Mouse (Mus musculus) forebrain, embryonic 12.5 days (tissue): Measurements from ENCODE around the gene Tesc. TPM values are rescaled to one million over a fixed set of nuclear protein-coding genes. Genes with fewer than 3 reads are reported as not detected.

Experiments
- ATAC-seq: fragments of 200-750 bp; cut with Nextera tagmentation; 2 replicates; pipeline ENCODE4 v1.8.0; 2017; ENCODE audit warnings: moderate TSS enrichment; ENCODE audit not compliant: low FRiP score
- H3K27ac ChIP-seq: fragments of 300-500 bp; sonication (generic); 2 replicates; pipeline ENCODE4 v1.5.1; 2016; ENCODE audit warnings: mild to moderate bottlenecking
- H3K27me3 ChIP-seq: fragments of 300-500 bp; sonication (generic); 2 replicates; pipeline ENCODE4 v1.6.1; 2016; ENCODE audit warnings: mild to moderate bottlenecking
- H3K36me3 ChIP-seq: fragments of 300-500 bp; sonication (generic); replicated peaks from 2 replicates; pipeline ENCODE4 v1.6.1; 2016; ENCODE audit warnings: mild to moderate bottlenecking
- H3K4me1 ChIP-seq: fragments of 300-500 bp; sonication (generic); 2 replicates; pipeline ENCODE4 v1.6.1; 2016
- H3K4me2 ChIP-seq: fragments of 300-500 bp; sonication (generic); 2 replicates; pipeline ENCODE4 v1.6.1; 2016; ENCODE audit warnings: mild to moderate bottlenecking, moderate library complexity
- H3K4me3 ChIP-seq: fragments of 300-500 bp; sonication (generic); replicated peaks from 2 replicates; pipeline ENCODE4 v1.5.1; 2016; ENCODE audit warnings: mild to moderate bottlenecking
- H3K9ac ChIP-seq: fragments of 300-500 bp; sonication (generic); 2 replicates; pipeline ENCODE4 v1.6.1; 2016; ENCODE audit warnings: mild to moderate bottlenecking
- H3K9me3 ChIP-seq: fragments of 300-500 bp; sonication (generic); 2 replicates; pipeline ENCODE4 v1.6.1; 2016
- WGBS: fragments of 180-500 bp; shearing (Covaris S2); methylation state at CpG from one replicate; pipeline ENCODE4 v1.1.7; 2016; 5-methylcytosine and 5-hydroxymethylcytosine counted together
- polyA plus RNA-seq: library from polyadenylated mRNA; unstranded; fragments of >200 nt; fragmentation: Nextera tagmentation; extraction: Ambion mirVana; gene quantifications from 2 replicates; pipeline ENCODE4 v1.2.1, GENCODE M21; 2016

The Tesc gene
- polyA plus RNA-seq, 1 experiment from 2014 or later = 4.7 TPM

GRCm38 (mm10) chr5:118033740-118034139, 6.2 kb downstream of the Tesc start:
- no peak for ATAC-seq
- 82% methylated on average over 6 of the region's 6 CpGs for WGBS

GRCm38 (mm10) chr5:118034632-118035031, 7.1 kb downstream of the Tesc start:
- peaks cover 36% of the 10 kb centered on the region for H3K4me1 ChIP-seq
- H3K27me3 ChIP-seq = peaks cover 23% of the 10 kb centered on the region
- no peak overlapping the region for H3K4me3 ChIP-seq
- ATAC-seq = no peak
- no peak overlapping the region for H3K4me2 ChIP-seq
- 0 out of 2 replicates have a peak, but pooled peaks cover 8% of the 10 kb centered on the region for H3K9me3 ChIP-seq
- no peak overlapping the region for H3K9ac ChIP-seq
- 88% methylated on average over 1 of the region's 1 CpGs for WGBS
- H3K36me3 ChIP-seq = no peaks in the 10 kb centered on the region
- no peak overlapping the region for H3K27ac ChIP-seq

More at GRCm38 (mm10) chr5:118033740-118034139, 6.2 kb downstream of the Tesc start:
- no peak overlapping the region for H3K27ac ChIP-seq
- H3K36me3 ChIP-seq = no peaks in the 10 kb centered on the region
- no peak overlapping the region for H3K9ac ChIP-seq
- H3K27me3 ChIP-seq = peaks cover 28% of the 10 kb centered on the region
- H3K4me3 ChIP-seq = no peak overlapping the region
- peaks cover 36% of the 10 kb centered on the region for H3K4me1 ChIP-seq
- no peak overlapping the region for H3K4me2 ChIP-seq
- 0 out of 2 replicates have a peak, but pooled peaks cover 8% of the 10 kb centered on the region for H3K9me3 ChIP-seq

- H3K9ac ChIP-seq = no peak overlapping the region
- ATAC-seq = no peak
- H3K4me2 ChIP-seq = no peak overlapping the region
- WGBS = 63% methylated on average over 3 of the region's 3 CpGs
- no peaks in the 10 kb centered on the region for H3K36me3 ChIP-seq
- peaks cover 32% of the 10 kb centered on the region for H3K4me1 ChIP-seq
- 0 out of 2 replicates have a peak, but pooled peaks cover 8% of the 10 kb centered on the region for H3K9me3 ChIP-seq
- H3K27ac ChIP-seq = no peak overlapping the region
- no peak overlapping the region for H3K4me3 ChIP-seq
- H3K27me3 ChIP-seq = peaks cover 11% of the 10 kb centered on the region
These were observed 8.2 kb downstream of the Tesc start for GRCm38 (mm10) chr5:118035786-118036185.

GRCm38 (mm10) chr5:118036888-118037797, 9.6 kb downstream of the Tesc start:
- Histone ChIP-seq H3K9me3 (0 out of 2 replicates have a peak, but pooled peaks cover 8% of the 10 kb centered on the region), H3K4me3 (peak overlapping the region; percentile 8; the same call in 1 of the 2 replicates), H3K27me3 (0 out of 2 replicates have a peak, but pooled peaks cover 3% of the 10 kb centered on the region), H3K4me1 (peaks cover 27% of the 10 kb centered on the region), H3K9ac (peak overlapping the region; percentile 27), H3K27ac (peak overlapping the region; percentile 66; the same call in 1 of the 2 replicates), H3K4me2 (peak overlapping the region; percentile 36), H3K36me3 (no peaks in the 10 kb centered on the region)
- ATAC-seq = peak; percentile 62
- WGBS = 43% methylated on average over 25 of the region's 25 CpGs

GRCm38 (mm10) chr5:118037798-118038484, 10.4 kb downstream of the Tesc start:
- 12% methylated on average over 10 of the region's 10 CpGs for WGBS
- Histone ChIP-seq H3K36me3 (no peaks in the 10 kb centered on the region), H3K27me3 (0 out of 2 replicates have a peak, but pooled peaks cover 3% of the 10 kb centered on the region), H3K4me2 (peak overlapping the region; percentile 36), H3K27ac (peak overlapping the region; percentile 66), H3K9ac (no peak overlapping the region), H3K4me3 (no peak overlapping the region), H3K4me1 (peaks cover 27% of the 10 kb centered on the region), H3K9me3 (0 out of 2 replicates have a peak, but pooled peaks cover 8% of the 10 kb centered on the region)
- peak; percentile 87 for ATAC-seq

GRCm38 (mm10) chr5:118039241-118039668, 11.7 kb downstream of the Tesc start:
- H3K4me2 ChIP-seq = no peak overlapping the region
- no peak for ATAC-seq
- H3K27me3 ChIP-seq = 0 out of 2 replicates have a peak, but pooled peaks cover 3% of the 10 kb centered on the region
- no peak overlapping the region for H3K4me3 ChIP-seq
- H3K9me3 ChIP-seq = 0 out of 2 replicates have a peak, but pooled peaks cover 8% of the 10 kb centered on the region
- WGBS = 25% methylated on average over 12 of the region's 12 CpGs
- no peak overlapping the region for H3K9ac ChIP-seq
- no peaks in the 10 kb centered on the region for H3K36me3 ChIP-seq
- H3K27ac ChIP-seq = no peak overlapping the region
- H3K4me1 ChIP-seq = peaks cover 27% of the 10 kb centered on the region

- no peaks in the 10 kb centered on the region for H3K9me3 ChIP-seq
- 89% methylated on average over 6 of the region's 6 CpGs for WGBS
- H3K27ac ChIP-seq = no peak overlapping the region
- 0 out of 2 replicates have a peak, but pooled peaks cover 3% of the 10 kb centered on the region for H3K27me3 ChIP-seq
- peaks cover 20% of the 10 kb centered on the region for H3K4me1 ChIP-seq
- no peak overlapping the region for H3K4me3 ChIP-seq
- no peaks in the 10 kb centered on the region for H3K36me3 ChIP-seq
- no peak for ATAC-seq
- no peak overlapping the region for H3K9ac ChIP-seq
- no peak overlapping the region for H3K4me2 ChIP-seq
These were observed 15.1 kb downstream of the Tesc start for GRCm38 (mm10) chr5:118042599-118042998.

GRCm38 (mm10) chr5:118043761-118044160, 16.2 kb downstream of the Tesc start:
- 0 out of 2 replicates have a peak, but pooled peaks cover 3% of the 10 kb centered on the region for H3K27me3 ChIP-seq
- H3K9ac ChIP-seq = no peak overlapping the region
- no peak overlapping the region for H3K4me3 ChIP-seq
- no peaks in the 10 kb centered on the region for H3K36me3 ChIP-seq
- no peak overlapping the region for H3K4me2 ChIP-seq
- H3K27ac ChIP-seq = no peak overlapping the region
- 94% methylated on average over 4 of the region's 4 CpGs for WGBS
- no peaks in the 10 kb centered on the region for H3K9me3 ChIP-seq
- H3K4me1 ChIP-seq = peaks cover 9% of the 10 kb centered on the region
- no peak for ATAC-seq

- H3K36me3 ChIP-seq = no peaks in the 10 kb centered on the region
- H3K4me1 ChIP-seq = no peaks in the 10 kb centered on the region
- no peak overlapping the region for H3K27ac ChIP-seq
- WGBS = 89% methylated on average over 6 of the region's 6 CpGs
- H3K4me2 ChIP-seq = no peak overlapping the region
- no peak for ATAC-seq
- H3K27me3 ChIP-seq = no peaks in the 10 kb centered on the region
- H3K9ac ChIP-seq = no peak overlapping the region
- no peaks in the 10 kb centered on the region for H3K9me3 ChIP-seq
- H3K4me3 ChIP-seq = no peak overlapping the region
These were observed 17.4 kb downstream of the Tesc start for GRCm38 (mm10) chr5:118044907-118045306.

GRCm38 (mm10) chr5:118045385-118045784, 17.8 kb downstream of the Tesc start:
- H3K36me3 ChIP-seq = no peaks in the 10 kb centered on the region
- H3K27me3 ChIP-seq = no peaks in the 10 kb centered on the region
- H3K9ac ChIP-seq = no peak overlapping the region
- no peaks in the 10 kb centered on the region for H3K4me1 ChIP-seq
- 94% methylated on average over 9 of the region's 9 CpGs for WGBS
- H3K4me2 ChIP-seq = no peak overlapping the region
- no peak overlapping the region for H3K4me3 ChIP-seq
- H3K27ac ChIP-seq = no peak overlapping the region
- no peak for ATAC-seq
- no peaks in the 10 kb centered on the region for H3K9me3 ChIP-seq

GRCm38 (mm10) chr5:118047091-118047757, 19.7 kb downstream of the Tesc start:
- Histone ChIP-seq H3K27me3 (no peaks in the 10 kb centered on the region), H3K4me3 (no peak overlapping the region), H3K4me1 (no peaks in the 10 kb centered on the region), H3K9ac (no peak overlapping the region), H3K4me2 (no peak overlapping the region), H3K36me3 (no peaks in the 10 kb centered on the region), H3K9me3 (no peaks in the 10 kb centered on the region), H3K27ac (no peak overlapping the region)
- 90% methylated on average over 14 of the region's 14 CpGs for WGBS
- ATAC-seq = no peak

- Histone ChIP-seq H3K36me3 (no peaks in the 10 kb centered on the region), H3K4me3 (no peak overlapping the region), H3K9me3 (no peaks in the 10 kb centered on the region), H3K27me3 (no peaks in the 10 kb centered on the region), H3K27ac (no peak overlapping the region), H3K4me2 (no peak overlapping the region), H3K4me1 (no peaks in the 10 kb centered on the region), H3K9ac (no peak overlapping the region)
- 82% methylated on average over 4 of the region's 4 CpGs for WGBS
- no peak for ATAC-seq
These were observed 20.9 kb downstream of the Tesc start for GRCm38 (mm10) chr5:118048412-118048811.
